Mouse (Mus musculus) spleen, adult 2 months (tissue): ENCODE data around the gene Zfp709.
"Not testable (repeated sequence)": the region's sequence is repeated elsewhere in the genome, so short reads cannot be mapped to it uniquely, and the experiment has no call there.

Experiments
- CTCF ChIP-seq: fragments of 200-500 bp; IDR thresholded peaks from 2 replicates; pipeline ENCODE4 v1.5.1; 2011; ENCODE audit warnings: mild to moderate bottlenecking, inconsistent platforms; ENCODE audit not compliant: insufficient read depth, insufficient read length, insufficient replicate concordance; ENCODE audit errors: extremely low read depth
- POLR2A ChIP-seq: fragments of 200-500 bp; IDR thresholded peaks from 2 replicates; pipeline ENCODE4 v1.6.1; 2011; ENCODE audit warnings: low read depth, low read length, inconsistent platforms

GRCm38 (mm10) chr8:71841201-71841817, 40.5 kb upstream of the Zfp709 start:
- TF ChIP-seq POLR2A, CTCF: not testable (repeated sequence)
